Mouse (Mus musculus) kidney, postnatal 0 days (tissue): Measurements from ENCODE around the gene Tmem120b. TPM values are rescaled to one million over a fixed set of nuclear protein-coding genes. Genes with fewer than 3 reads are reported as not detected.

Source experiments
- ATAC-seq: fragments of 200-750 bp; cut with Nextera tagmentation; replicated peaks from 2 replicates; pipeline ENCODE4 v1.8.0; 2017; ENCODE audit warnings: low read depth, moderate number of reproducible peaks, moderate TSS enrichment, moderate library complexity; ENCODE audit not compliant: low FRiP score
- DNase-seq: peaks from one replicate; pipeline ENCODE4 v3.0.0-alpha.2; 2016; ENCODE audit warnings: low spot score
- H3K27ac ChIP-seq: fragments of 300-500 bp; sonication (generic); 2 replicates; pipeline ENCODE4 v1.5.1; 2014; ENCODE audit warnings: mild to moderate bottlenecking
- H3K27me3 ChIP-seq: fragments of 300-500 bp; sonication (generic); 2 replicates; pipeline ENCODE4 v1.6.1; 2014; ENCODE audit warnings: low read length, mixed read lengths; ENCODE audit not compliant: insufficient read depth
- H3K36me3 ChIP-seq: fragments of 300-500 bp; sonication (generic); 2 replicates; pipeline ENCODE4 v1.6.1; 2014; ENCODE audit warnings: low read length, mixed read lengths; ENCODE audit not compliant: insufficient read depth
- H3K4me1 ChIP-seq: fragments of 300-500 bp; sonication (generic); replicated peaks from 2 replicates; pipeline ENCODE4 v1.6.1; 2014; ENCODE audit warnings: antibody characterized with exemption, low read length, mixed read lengths; ENCODE audit not compliant: insufficient read depth
- H3K4me2 ChIP-seq: fragments of 300-500 bp; sonication (generic); 2 replicates; pipeline ENCODE4 v1.6.1; 2014; ENCODE audit warnings: mild to moderate bottlenecking, low read length, moderate library complexity, mixed read lengths
- H3K4me3 ChIP-seq: fragments of 300-500 bp; sonication (generic); replicated peaks from 2 replicates; pipeline ENCODE4 v1.5.1; 2014; ENCODE audit warnings: low read depth, low read length
- H3K9ac ChIP-seq: fragments of 300-500 bp; sonication (generic); 2 replicates; pipeline ENCODE4 v1.6.1; 2014; ENCODE audit warnings: low read depth, low read length
- H3K9me3 ChIP-seq: fragments of 300-500 bp; sonication (generic); replicated peaks from 2 replicates; pipeline ENCODE4 v1.6.1; 2016; ENCODE audit warnings: low read length, inconsistent platforms, mixed read lengths
- CTCF ChIP-seq: IDR thresholded peaks from 2 replicates; pipeline ENCODE4 v1.5.1; 2016; ENCODE audit warnings: antibody characterized with exemption, low read depth, mild to moderate bottlenecking, moderate library complexity
- WGBS: fragments of 180-500 bp; shearing (Covaris S2); extraction: QIAGEN DNeasy Blood & Tissue Kit; methylation state at CpG from one replicate; pipeline ENCODE4 v1.1.7; 2014; 5-methylcytosine and 5-hydroxymethylcytosine counted together
- polyA plus RNA-seq: library from polyadenylated mRNA; unstranded; fragments of >200 nt; fragmentation: Nextera tagmentation; extraction: Ambion mirVana; gene quantifications from 2 replicates; pipeline ENCODE4 v1.2.1, GENCODE M21; 2015

Gene Tmem120b
- polyA plus RNA-seq, 1 experiment from 2014 or later, result 12.6 TPM

DNA sequence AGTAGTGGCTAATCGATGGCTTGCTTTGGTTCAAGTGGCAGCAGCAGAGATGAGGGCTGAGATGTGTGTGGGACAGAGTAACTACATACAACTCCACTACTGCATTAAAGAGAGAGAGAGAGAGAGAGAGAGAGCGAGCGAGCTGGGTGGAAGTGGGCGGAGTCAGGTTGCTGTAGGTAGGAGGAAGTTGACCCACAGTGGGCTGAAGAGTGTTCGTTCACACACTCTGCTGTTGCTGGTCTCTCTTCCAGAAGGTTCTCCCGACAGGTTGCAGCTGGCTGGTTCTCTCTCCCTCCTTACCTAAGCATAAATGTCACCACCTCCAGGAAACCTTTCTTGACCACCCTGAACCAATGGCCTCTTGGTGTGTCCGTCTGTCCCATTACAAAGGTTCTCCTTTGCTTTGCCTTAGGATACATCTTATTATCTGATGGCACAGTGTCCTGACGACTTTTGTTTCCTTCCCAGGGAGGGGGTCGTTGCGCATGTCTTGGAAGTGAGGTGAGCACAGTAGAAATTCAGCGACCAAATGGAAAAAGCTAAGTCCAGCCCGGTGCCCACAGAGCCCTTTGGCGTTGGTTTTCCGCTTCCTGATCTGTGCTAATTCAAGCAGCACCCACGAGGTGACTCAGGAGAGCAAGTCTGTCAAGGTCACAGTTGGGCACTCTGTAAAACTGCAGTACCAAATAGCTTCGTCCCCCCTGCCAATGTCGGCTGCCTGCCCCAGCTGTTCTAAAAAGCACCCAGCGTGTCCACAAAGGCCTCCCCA, 57.6 kb downstream of the Tmem120b start:
- DNase-seq, result no peak
- Histone ChIP-seq H3K27me3 (no peaks in the 10 kb centered on the region), H3K9me3 (no peaks in the 10 kb centered on the region), H3K27ac (peak overlapping the region; percentile 60), H3K4me2 (no peak overlapping the region), H3K36me3 (no peaks in the 10 kb centered on the region), H3K4me3 (no peak overlapping the region), H3K4me1 (no peaks in the 10 kb centered on the region), H3K9ac (no peak overlapping the region)
- peak; percentile 26; the same call in 1 of the 2 replicates for ATAC-seq
- no peak for TF ChIP-seq CTCF
- 55% methylated on average over 18 of the region's 18 CpGs for WGBS

DNA sequence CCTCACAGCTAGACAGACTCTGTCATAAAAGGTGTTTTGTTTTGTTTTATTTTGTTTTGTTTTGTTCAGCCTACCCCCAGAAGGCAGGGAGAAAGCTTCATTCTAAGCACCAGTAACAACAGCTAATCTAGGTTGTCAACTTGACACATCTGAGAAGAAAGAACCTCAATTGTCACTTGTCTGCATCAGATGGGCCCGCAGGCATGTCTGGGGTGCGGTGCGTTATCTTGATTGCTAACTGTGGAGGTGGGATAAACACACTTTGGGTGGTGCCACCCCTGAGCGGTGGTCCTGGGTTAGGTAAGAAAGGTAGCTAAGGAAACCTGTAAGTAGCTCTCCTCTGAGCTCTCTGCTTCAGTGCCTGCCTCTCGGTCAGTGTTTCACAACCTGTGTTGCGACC, 58.8 kb downstream of the Tmem120b start:
- ATAC-seq, result no peak
- Histone ChIP-seq H3K27ac (no peak overlapping the region), H3K9ac (no peak overlapping the region), H3K4me2 (no peak overlapping the region), H3K27me3 (no peaks in the 10 kb centered on the region), H3K9me3 (no peaks in the 10 kb centered on the region), H3K4me3 (no peak overlapping the region), H3K36me3 (no peaks in the 10 kb centered on the region), H3K4me1 (peaks cover 7% of the 10 kb centered on the region; the same call in 1 of the 2 replicates)
- TF ChIP-seq CTCF, result no peak
- DNase-seq, result no peak
- WGBS, result 70% methylated on average over 6 of the region's 6 CpGs

DNA sequence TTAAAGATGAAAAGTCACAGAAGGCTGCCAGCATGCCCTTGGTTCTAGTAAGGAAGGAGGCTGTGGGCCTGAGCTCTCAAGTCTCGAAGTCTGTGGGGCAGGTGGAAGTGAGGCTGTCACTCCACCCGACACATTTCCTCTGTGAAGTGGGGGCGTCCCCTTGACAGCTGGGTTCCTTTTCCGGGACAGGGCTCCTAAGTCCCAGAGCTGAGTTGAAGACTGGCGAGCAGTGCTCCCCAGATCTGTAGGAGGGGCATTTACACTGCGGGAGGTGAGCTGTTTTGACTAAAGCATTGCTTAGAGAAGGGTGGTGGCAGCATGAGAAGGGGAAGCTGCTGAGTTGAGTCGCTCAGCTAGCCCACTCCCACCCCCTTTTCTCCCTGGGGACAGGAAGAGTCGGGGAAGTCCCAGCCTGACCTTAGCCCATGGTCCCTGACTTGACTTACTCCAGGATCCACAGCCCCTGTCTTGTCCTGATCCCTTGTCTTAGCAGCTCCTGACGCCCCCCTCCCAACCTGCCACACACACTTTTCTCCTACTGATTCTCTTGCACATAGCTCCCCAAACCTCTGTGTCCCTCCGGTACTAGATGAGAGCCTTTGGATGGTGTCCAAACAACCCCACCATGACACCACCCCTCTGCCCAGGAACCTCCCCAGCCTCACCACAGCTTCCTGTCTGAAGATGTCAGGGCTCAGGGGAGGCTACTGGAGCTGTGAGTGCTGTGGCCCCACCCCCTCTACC, 60.4 kb downstream of the Tmem120b start:
- WGBS, result 46% methylated on average over 10 of the region's 10 CpGs
- Histone ChIP-seq H3K36me3 (no peaks in the 10 kb centered on the region), H3K4me2 (no peak overlapping the region), H3K9ac (no peak overlapping the region), H3K9me3 (no peaks in the 10 kb centered on the region), H3K4me3 (no peak overlapping the region), H3K27ac (no peak overlapping the region), H3K4me1 (peaks cover 12% of the 10 kb centered on the region; the same call in 1 of the 2 replicates), H3K27me3 (no peaks in the 10 kb centered on the region)
- ATAC-seq (no peak), DNase-seq (no peak)
- TF ChIP-seq CTCF, result no peak

DNA sequence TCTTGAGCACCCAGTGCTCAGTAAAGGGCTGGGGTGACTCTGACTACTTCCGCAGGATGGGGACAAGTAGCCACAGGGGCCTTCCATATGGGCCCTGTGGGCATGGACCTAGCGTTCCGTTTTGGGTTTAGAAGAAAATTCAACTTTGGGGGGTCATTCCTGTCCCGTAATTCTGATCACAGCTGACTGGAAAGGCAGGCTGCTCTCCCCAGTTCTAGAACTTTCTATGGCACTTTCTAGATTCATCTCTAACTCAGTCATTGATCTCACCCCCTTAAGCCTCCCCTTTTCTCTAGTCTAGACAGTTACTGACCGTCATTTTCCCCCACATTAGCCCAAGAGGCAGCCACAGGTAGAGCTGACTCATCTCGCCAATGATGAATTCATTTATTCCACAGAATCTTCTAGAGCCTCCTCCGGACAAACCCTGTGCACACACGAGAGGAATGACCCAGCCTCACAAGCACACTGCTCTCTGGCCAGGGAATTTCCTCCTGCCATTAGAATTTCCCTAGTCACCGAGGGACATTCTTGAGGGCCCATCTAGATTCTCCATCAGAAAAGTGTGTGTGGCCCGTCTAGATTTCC, 61.0 kb downstream of the Tmem120b start:
- no peak overlapping the region for H3K27ac ChIP-seq
- no peak overlapping the region for H3K4me2 ChIP-seq
- WGBS, result 80% methylated on average over 10 of the region's 10 CpGs
- H3K36me3 ChIP-seq, result no peaks in the 10 kb centered on the region
- DNase-seq (no peak), ATAC-seq (no peak)
- no peak overlapping the region for H3K9ac ChIP-seq
- H3K9me3 ChIP-seq, result no peaks in the 10 kb centered on the region
- no peak overlapping the region for H3K4me3 ChIP-seq
- TF ChIP-seq CTCF, result no peak
- H3K4me1 ChIP-seq, result peaks cover 19% of the 10 kb centered on the region
- H3K27me3 ChIP-seq, result no peaks in the 10 kb centered on the region

DNA sequence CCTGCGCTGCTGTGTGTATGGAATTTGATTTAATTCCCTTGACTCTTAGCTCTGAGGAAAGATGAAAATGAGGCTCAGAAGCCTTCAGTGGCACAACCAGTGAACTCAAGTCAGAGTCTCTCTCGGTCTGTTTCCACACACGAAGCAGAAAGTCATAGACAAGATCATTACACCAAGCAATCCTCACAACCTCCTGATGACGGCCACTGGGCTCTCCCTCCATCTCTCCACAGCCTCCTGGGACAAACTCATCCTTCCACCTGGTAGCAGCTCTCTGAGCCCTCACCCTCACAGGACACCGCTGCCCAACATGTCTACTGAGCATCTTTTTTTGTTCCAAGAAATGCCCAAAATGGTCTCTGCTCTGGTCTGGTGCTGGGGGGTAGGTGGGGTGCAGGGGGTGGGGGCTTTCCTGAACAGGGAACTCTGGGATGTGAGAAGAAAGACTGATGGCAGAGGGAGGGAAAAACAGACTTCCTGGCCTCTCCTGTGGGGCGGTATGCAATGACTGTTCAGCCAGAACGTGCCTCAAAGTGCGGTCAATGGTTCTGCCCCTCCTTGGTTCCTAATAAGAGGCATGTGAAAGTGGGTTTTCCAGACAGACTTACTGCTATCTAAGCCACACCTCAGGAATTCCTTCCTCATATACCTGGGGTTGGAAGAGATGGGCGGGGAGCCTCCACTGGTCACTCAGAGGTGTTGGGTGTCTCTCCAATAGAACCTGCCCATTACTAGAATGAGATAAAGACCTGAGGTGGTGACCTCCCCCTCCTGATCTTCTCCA, 62.0 kb downstream of the Tmem120b start:
- Histone ChIP-seq H3K27ac (no peak overlapping the region), H3K4me1 (peaks cover 28% of the 10 kb centered on the region), H3K9me3 (no peaks in the 10 kb centered on the region), H3K4me3 (no peak overlapping the region), H3K4me2 (no peak overlapping the region), H3K27me3 (no peaks in the 10 kb centered on the region), H3K9ac (no peak overlapping the region), H3K36me3 (no peaks in the 10 kb centered on the region)
- DNase-seq, result no peak
- 88% methylated on average over 9 of the region's 9 CpGs for WGBS
- ATAC-seq, result no peak
- TF ChIP-seq CTCF, result no peak

DNA sequence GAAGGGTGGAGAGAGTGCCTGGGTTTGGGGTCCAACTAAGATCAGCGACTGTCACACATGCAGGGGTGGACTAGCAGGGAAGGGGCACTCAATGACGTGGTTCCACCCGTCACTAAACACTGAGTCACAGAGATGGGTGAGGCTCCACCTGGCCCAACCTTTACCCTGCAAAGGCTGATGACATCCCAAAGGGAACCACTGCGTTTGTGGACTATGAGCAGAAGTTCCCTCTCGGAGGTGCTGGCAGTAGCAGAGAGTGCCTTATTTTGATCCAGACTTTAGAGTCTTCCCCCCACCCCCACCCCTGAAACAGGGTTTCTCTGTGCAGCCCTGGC, 62.6 kb downstream of the Tmem120b start:
- H3K27ac ChIP-seq, result no peak overlapping the region
- peaks cover 34% of the 10 kb centered on the region for H3K4me1 ChIP-seq
- 88% methylated on average over 5 of the region's 5 CpGs for WGBS

More for the DNA sequence above, 62.6 kb downstream of the Tmem120b start:
- Histone ChIP-seq H3K4me2 (no peak overlapping the region), H3K27me3 (no peaks in the 10 kb centered on the region), H3K36me3 (no peaks in the 10 kb centered on the region), H3K4me3 (no peak overlapping the region), H3K9ac (no peak overlapping the region), H3K9me3 (no peaks in the 10 kb centered on the region)
- no peak for TF ChIP-seq CTCF
- ATAC-seq, result no peak
- DNase-seq, result no peak
